Mouse (Mus musculus) left cerebral cortex, adult 18-20 months (tissue): ENCODE results near the gene Phgdh. TPM values are rescaled to one million over a fixed set of nuclear protein-coding genes. Genes with fewer than 3 reads are reported as not detected.

Experiments
- DNase-seq, 2 experiments: peaks; one replicate each; pipeline ENCODE4 v3.0.0; 2021 to 2022; ENCODE audit warnings: low spot score in 2 of 2, mixed read lengths in 1 of 2
- total RNA-seq, 2 experiments: library from RNA; stranded (reverse); gene quantifications; 2 replicates each; pipeline ENCODE4 v1.2.3; 2021

Gene Phgdh
- total RNA-seq, 2 experiments from 2014 or later, result 48.5 to 56.6 TPM

DNA sequence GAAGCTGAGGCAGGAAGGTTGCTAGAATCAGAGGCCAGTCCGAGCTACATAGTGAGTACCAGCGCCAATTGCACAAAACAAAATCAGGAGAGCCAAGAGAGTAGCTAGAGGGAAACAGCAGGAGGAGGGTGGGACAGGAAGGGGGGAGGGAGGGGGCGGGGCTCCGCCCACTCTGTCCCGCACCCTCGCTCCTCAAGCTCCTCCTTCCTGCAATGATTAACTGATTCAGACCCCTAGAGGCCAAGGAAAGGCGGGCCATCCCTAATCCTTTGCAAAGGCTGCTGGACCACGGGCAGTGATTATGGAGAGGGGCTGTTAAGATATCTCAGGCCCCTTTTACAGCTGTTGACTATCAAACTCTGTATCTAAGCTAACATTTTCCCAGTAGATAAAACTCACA lies 8.9 kb upstream of the Phgdh start:
- DNase-seq, result no peak

DNA sequence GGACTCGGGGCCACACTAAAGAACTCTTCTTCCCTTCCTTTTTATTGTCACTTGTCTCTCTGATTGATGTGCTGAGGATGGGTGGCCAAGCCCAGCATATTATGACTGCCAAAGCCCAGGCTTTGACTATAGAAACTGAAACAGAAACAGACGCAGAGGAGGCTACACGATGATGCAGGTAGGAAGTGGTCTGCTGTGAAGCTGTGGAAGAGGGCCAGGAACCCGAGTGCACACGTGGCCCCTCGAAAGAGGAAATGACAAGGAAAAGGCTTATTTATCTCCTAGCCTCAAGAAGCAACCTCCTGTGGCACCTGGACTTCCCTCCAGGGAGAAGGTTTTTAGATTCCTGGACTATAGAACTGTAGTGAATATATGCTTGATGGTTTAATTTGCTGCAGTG lies 8.3 kb upstream of the Phgdh start:
- DNase-seq, result no peak

DNA sequence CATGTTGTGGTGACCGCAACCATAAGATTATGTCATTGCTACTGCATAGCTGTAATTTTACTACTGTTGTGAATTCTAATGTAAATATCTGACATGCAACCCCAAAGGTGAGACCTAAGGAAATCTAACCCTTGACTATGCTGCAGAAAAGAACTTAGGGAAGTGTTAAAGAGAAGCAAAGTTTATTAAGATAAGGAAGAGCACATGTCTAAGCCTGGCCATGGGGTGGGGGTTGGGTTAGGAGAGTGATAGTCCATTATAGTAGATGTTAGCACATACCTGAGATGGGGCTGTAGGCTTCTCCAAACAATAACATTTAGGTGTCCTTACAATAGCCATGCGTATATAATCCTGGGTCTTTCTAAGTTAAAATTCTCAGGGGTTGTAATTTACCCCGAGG lies 3.4 kb upstream of the Phgdh start:
- DNase-seq, result no peak

DNA sequence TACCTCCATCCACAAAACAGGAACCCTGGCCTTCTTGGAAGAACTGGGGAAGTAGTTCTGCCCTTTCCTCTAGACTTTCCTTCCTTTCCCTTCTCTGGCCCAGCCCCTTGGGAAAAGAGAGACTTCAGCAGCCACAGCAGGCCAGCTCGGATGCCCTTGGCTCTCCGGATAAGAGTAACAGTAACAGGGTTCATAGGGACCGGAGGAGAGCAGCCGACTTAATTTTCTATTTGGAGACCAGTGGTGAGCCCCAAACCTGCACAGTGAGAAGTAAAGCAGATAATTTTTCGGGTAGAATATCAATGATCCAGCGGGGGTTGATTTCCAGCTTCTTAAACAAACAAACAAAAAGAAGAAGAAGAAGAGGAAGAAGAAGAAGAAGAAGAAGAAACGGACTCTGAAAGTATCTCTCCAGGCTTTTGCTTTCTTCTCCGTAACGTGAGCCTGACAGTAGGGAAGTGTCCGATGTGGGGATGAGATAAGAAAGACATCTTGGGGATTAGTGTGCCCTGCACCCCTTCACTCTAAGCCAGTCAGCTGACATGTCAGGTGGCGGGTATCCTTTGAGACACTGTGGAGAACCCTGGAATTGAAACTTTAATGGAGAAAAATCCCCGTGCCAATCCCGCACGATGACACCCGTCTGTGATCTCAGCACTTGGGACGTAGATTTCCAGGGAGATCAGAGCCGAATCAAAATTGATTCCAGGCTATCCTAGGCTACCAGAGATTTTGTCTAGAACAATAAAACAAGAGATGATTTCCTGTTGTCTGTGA lies 1.2 kb upstream of the Phgdh start:
- no peak for DNase-seq

DNA sequence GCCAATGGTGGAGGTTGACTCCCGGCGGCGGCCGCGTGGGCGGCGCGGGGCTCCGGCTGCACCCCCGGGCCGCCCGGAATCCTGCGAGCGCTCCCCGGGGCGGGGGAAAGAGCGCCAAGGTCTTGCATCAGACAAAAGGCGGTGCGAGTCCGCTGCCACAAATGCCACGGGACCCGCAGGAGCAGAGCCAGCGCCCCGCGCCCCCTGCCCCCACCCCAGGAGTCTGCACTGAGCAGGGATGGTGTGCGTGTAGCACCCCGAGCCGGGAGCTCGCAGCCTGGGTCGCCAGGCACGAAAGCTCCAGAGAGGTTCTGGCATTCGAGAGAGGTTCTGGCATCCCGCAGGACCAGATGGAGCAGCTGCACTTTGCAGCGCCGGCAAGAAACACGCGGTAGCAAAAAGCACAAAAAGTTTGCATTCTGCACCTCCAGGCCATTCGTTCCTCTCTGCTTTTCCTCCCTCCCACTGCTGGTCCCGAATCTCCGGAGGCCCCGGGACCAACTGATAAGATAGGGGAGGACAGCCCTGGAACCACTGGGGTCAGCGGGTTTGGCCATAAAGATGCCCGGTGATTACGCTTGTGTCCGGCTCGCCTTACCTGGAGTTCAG lies 589 bp downstream of the Phgdh start:
- peak; percentile 8 to 42 for DNase-seq

DNA sequence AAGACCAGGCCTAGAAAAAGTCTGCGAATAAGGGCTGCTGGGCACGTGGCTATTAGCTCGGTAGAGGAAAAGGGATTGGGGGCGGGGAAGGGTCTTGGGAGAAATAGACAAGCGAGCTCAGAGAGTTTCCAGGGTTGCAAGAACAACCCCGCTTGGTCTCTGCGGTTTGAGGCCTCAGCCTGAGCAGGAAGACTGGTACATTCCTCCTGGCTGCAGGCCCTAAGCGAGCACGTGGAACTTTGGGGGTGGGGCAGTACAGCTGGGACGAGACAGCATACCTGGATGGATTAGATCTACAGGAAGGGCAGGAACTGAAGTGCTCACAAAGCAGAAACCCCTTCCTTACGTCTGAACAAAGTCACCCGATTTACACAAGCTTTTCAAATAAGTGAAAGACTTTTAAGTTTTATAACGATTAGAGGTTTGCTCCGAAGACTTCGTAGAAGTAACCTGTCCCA lies 1.2 kb downstream of the Phgdh start:
- peak in 1 of 2 experiments; percentile 20 for DNase-seq

DNA sequence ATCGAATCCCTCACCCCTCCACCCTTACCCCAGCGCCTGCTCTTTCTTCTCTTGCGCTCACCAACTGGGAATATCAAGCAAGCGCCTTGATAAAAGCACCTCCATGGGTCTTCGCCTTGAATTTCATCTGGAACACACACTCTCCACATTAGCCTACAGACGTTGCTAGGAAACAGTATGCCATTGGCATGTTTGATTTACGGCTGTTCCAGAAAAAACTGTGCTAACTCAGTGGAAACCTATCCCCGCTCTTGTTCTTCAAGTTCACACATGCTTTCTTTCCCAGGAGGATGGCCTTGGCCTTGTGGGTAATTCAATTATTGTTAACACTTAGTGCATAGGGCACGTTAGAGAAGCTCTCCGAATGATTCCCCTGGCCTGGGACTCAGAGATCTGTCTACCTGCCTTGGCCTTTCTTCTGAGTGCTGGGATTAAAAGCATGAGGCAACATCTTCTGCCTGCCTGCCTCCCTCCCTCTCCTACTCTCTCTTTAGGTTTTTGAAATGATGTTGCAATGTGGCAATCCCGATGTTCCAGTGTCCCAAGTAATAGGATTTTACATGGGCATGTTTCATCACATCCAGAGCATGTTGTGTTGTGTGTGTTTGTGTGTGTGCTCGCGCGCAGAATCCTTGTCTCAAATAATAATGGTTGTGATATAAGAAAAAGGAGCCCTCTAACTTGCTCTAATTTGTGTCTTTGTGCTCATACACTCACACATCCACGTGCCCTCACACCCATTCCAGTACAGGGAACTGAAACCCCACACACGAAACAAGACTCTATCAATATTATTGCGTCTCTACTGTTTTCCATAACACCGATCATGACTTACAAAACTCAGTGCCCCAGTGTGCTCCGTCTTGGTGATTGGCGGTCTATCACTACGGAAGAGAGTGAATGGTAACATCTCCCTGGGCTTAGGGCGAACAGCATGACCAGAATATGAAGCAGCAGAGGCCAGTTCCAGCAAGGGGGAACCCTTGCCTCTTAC lies 2.8 kb downstream of the Phgdh start:
- DNase-seq, result no peak

DNA sequence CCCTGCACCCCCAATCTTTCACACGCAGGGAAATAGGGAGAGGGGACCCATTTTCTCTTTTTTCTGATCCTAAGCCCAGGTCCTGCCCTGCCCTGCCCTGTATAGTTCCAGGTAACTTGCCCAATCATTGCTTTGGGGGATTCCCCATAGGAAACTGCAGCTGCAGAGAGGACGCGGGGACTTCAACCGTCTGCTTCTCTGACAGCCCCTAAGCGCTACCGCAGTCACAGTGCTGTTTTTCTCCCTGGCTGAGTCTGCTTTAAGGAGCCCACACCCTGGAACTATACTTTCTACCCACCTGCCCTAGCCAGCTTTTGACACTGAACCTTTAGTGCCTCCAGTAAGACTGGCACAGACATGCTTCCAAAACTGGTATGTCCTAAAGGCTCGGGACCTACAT lies 3.9 kb downstream of the Phgdh start:
- DNase-seq, result no peak

DNA sequence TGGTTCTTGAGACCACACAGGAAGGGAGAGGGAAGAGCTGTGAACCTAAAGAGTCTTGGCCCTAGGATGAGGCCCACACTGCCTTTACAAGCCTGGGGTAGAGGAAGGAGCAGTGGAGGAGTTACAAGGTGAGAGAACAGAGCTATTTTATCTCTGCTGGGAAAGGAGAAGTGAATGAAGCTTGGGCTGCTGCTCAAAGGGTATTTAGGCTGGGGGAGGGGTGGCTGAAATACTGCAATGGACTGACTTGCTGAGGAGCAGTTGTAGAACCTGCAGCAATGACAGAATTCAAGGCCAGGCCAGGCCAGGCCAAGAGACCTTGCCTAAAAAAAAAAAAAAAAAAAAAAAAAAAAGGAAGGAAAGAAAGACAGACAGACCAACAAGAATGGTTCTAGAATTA lies 4.5 kb downstream of the Phgdh start:
- DNase-seq, result no peak

DNA sequence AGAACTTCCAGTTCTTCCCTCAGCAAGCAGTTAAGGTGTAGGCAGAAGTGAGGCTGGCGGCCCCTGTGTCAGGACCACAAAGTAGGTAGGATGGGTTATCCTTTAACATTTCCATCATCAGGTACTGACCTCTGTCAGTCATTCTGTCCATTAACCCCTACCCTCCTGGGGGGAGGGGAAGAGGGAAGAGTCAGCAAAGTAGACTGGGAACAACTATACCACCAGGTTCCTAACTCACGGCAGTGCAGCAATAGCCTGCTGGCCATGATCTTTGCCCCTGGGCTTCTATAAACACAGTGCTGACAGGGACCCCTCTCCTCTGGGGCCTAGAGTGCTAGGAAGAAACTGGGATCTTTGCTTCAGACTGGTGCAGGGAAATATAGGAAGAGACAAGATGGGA lies 5.8 kb downstream of the Phgdh start:
- DNase-seq, result no peak

DNA sequence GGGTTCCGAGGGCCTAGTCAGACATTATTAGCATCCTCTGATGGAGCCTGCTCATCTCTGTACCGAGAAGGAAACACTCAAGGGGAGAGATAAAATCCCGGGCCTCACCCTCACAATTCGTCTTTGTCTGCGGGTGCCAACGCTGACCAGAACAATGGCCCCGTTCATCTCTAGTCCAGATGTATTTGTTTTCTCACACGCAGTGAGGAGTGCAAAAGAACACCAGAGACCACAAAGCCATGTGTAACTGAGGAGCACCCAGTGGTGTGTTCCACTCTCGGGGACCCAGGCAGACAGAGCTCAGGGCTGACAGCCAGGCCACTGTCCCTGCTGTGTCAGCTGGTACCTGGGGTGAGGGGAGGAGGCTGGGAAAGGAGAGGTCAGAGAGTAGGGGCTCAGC lies 15.6 kb downstream of the Phgdh start:
- no peak for DNase-seq

DNA sequence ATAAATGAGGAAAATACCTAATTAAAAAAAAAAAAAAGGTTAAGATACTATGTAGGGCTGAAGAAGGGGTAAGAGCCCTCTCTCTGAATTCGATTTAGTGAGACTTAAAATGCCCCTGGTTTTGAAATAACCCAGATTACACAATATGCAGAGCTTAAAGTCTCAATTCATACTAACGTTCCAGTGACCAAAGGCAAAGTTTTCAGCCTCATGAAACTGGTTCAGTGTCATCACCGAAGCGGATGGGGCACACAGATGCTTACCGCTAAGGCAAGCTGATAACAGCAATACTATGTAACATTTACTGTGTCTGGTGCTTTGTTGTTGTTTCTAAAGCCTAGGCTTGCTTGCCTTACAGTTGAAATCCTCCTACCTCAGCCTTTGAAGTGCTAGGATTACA lies 17.6 kb downstream of the Phgdh start:
- DNase-seq, result no peak

DNA sequence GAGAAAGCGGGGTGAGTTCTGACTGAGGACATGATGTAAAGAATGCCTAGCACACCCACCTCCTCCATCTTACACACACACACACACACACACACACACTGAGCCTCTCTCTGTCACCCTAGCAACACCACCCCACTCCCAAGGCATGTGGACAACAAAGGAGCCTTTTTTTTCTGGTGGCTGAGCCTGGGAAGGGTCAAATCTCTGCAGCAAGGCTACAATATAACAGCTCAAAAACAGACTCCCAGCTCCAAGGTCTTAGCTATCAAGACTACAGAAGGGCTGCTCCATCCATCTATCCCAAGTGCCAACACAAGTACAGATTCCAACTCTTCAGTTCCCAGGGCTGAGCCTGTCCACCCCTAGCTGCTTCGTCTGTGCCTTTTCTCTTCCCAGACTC lies 20.6 kb downstream of the Phgdh start:
- peak in 1 of 2 experiments; percentile 15 for DNase-seq

DNA sequence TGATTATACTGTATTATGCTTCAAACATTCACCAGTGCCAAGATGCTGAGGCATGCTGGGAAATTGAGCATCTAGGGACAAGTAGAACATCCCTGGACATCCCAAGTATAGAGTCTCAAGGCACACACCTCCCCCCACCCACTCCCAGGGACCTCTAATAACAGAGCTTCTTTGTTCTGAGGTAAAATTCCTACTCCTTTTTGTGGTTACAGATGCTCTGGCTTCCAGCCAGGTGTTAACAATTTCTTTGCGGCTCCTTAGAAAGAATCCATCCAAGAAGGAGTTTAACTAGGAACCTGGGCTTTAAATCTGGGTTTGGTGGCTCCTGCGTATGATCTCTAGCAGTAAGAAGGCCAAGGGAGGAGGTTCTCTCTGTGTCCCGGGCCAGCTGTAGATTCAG lies 22.6 kb downstream of the Phgdh start:
- no peak for DNase-seq

DNA sequence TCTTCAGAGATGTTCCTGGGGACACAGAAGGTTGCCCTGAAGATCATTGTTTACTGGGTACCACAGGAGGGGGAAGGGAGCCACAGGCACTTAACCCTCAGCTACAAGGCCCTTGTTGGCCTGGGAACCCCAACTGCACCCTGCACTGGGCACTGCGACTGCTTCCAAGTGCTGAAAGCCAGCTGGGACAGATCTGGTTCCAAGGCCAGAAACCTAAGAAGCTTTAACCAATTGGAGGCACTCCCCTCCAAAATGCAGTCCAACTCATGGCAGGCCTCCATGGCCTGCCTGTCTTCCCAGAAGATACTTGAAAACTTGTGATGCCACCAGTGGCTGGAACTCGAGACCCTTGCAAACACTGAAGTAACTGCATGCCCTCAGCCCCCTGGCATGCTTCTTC lies 24.6 kb downstream of the Phgdh start:
- no peak for DNase-seq

DNA sequence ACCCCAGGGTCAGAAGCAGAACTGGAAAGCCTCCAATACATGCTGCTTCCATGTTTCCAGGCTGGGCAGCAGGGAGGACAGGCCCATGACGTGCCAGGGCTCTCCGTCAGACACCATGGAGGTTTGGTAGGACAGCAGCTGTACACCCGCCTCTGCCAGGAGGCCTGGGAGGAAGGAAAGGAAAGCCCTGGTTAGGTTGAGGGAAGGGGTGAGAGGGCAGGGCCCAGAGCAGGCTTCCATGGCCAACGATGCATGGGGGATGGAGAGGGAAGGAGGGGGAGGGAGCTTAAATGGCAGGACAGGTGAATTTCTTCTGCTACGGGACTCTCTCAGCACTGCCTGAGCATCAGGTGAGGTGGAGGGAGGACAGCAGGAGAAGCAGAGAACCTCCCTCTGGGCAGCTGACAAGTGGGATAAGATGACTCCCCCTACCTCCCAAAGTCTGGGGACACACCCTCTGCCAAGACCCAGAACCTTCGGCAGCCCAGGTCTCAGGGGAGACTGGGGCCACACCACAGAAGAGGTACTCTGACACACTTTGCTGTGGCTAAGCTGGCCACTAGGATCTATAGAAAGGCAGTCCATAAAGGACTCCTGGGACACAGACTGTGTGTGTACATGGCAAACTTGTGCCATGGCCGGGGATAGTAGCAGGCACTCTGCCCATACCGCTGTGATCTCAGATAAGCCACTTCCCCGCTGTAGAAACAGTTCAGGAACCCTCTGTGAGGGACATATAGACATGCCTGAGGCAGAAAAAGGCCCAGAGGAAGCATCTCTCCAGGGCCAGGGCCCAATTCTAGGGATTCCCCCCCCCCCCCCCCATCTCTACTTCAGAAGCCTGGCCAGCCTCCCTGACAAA lies 26.3 kb downstream of the Phgdh start:
- no peak for DNase-seq

DNA sequence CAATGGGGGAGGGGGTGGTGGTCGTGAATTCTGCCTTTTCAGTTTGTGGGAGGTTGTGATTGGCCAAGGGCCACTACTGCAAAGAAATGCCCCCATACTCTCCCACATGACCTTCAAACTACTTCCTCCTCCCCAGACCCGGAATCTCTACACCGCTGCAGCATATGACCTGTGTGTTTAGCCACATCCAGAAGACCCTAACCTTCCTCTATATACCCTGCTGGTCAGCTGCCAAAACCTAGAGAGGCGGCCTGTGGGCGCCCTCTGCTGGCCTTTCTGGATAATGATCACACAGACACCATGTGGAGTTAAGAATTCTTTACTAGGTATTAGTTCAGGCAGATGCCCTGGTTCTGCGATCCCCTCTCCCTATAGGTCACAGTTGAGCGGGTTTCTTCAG lies 26.9 kb downstream of the Phgdh start:
- peak; percentile 55 to 58 for DNase-seq

DNA sequence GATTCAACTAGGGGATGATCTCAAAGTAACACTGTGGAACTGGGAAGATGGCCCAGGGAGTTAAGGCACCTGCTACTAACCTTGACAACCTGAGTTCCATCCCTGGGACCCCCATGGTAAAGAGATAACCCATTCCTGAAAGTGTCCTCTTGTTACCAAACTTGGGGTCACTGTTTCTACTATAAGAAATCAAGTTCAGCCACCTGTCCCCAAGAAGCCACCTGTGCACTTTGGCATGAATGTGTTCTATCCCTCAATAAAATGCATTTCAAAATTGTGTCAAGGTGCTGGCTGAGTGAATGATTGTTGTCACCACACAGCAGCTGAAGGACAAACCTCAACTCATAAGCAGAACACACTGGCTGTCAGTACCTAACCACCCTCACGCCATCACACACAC lies 29.3 kb downstream of the Phgdh start:
- no peak for DNase-seq

DNA sequence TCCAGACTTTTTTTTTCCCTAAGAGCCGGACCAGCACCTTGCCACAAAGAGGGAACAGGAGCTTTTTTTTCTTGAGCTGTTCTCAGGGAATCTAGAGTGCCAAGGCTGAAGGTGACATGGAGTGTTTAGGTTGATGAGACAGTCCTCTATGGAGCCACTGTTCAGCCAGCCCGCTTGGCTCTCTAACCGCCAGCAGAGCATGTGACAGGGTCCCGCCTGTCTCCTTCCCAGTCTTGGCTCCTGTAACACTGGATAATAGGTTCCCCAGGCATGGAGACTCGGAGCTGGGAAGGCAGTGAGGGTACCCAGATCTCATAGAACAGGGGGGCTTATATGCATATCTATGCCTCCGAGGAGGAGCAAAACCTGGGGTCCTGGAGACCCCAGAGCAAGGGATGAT lies 31.2 kb downstream of the Phgdh start:
- DNase-seq, result no peak

DNA sequence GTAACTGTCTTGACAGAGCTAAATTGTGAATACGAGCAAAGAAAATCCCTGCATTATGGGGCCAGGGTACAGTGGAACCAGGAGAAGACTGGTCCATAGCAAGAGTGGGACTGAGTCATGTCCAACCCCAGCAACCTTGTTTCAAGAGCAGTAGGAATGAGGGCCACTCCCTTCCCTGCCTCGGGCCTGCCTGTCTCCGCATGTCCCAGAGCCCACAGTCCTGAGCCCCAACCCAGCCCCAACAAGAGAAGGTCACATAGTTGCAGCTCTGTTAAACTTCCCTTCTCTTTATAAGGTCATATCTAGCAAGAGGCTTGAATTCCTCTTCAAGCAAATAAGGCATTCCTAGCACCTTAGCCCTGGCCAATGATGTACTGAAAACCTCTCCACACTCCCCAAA lies 38.0 kb downstream of the Phgdh start:
- DNase-seq, result no peak

DNA sequence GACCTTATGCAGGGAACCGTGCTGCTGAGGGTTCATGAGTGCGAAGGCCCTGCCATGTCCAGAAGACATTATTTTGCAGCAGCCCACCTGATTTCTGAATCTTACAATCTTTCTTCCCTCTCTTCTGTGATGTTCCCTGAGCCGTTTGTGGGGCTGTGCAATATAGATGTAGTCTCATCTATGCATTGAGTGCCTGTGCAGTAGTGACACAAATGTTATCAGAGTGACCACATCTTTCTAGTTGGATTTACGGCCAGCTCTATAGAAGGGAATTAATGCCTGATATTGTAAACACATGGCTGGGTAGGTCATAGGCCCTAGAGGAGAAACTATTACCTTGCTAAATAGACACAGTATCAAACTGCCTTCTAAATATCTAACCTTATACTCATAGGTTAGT lies 39.5 kb downstream of the Phgdh start:
- DNase-seq, result no peak
